Mouse (Mus musculus) CH12.LX (cell line): ENCODE measurements around the gene Prkg1. TPM values are rescaled to one million over a fixed set of nuclear protein-coding genes. Genes with fewer than 3 reads are reported as not detected.

Experiments used
- DNase-seq: peaks from one replicate; pipeline ENCODE4 v3.0.0-alpha.2; 2013; ENCODE audit errors: extremely low read depth
- H3K27ac ChIP-seq: 2 replicates; pipeline ENCODE4 v1.5.1; 2012; ENCODE audit warnings: low read depth, mild to moderate bottlenecking, control low read depth, moderate library complexity; ENCODE audit not compliant: insufficient read depth
- H3K27me3 ChIP-seq: replicated peaks from 2 replicates; pipeline ENCODE3; 2012; ENCODE audit warnings: inconsistent platforms
- H3K36me3 ChIP-seq, 2 experiments: replicated peaks in 1 of 2; 2 replicates each; pipeline versions ENCODE3 to v1.6.1; 2012; ENCODE audit warnings: inconsistent platforms in 1 of 2, low read length in 1 of 2, mild to moderate bottlenecking in 1 of 2, mixed read lengths in 1 of 2, moderate library complexity in 1 of 2; ENCODE audit not compliant: control insufficient read depth in 1 of 2, insufficient read depth in 1 of 2
- H3K4me1 ChIP-seq, 2 experiments: 2 replicates each; pipeline ENCODE4 v1.6.1; 2012; ENCODE audit warnings: inconsistent platforms in 1 of 2, moderate library complexity in 1 of 2; ENCODE audit not compliant: insufficient read depth in 2 of 2, control insufficient read depth in 1 of 2
- H3K4me2 ChIP-seq: 2 replicates; pipeline ENCODE4 v1.6.1; 2012; ENCODE audit warnings: low read depth, mild to moderate bottlenecking, control low read depth; ENCODE audit not compliant: poor library complexity, insufficient read depth, severe bottlenecking
- H3K4me3 ChIP-seq, 3 experiments: fragments of 150-350 bp in 1 of 3; sonication (generic) in 1 of 3; replicated peaks in 1 of 3; 2 replicates each; pipeline versions ENCODE3 to v1.5.1; 2011 to 2012; ENCODE audit warnings: low read depth in 2 of 3, low read length in 2 of 3, mild to moderate bottlenecking in 2 of 3, moderate library complexity in 2 of 3, control low read depth in 1 of 3, improper control_type of control experiment in 1 of 3, inconsistent platforms in 1 of 3, mixed read lengths in 1 of 3; ENCODE audit not compliant: poor library complexity in 1 of 3
- H3K79me2 ChIP-seq: replicated peaks from 2 replicates; pipeline ENCODE4 v1.6.1; 2012; ENCODE audit warnings: mild to moderate bottlenecking, moderate library complexity; ENCODE audit not compliant: control insufficient read depth, poor library complexity, insufficient read depth, severe bottlenecking; ENCODE audit errors: extremely low read depth
- H3K9ac ChIP-seq: 2 replicates; pipeline ENCODE4 v1.6.1; 2012; ENCODE audit warnings: low read depth, mild to moderate bottlenecking, control low read depth, moderate library complexity; ENCODE audit not compliant: insufficient read depth
- H3K9me3 ChIP-seq: replicated peaks from 2 replicates; pipeline ENCODE3; 2012; ENCODE audit warnings: low read length, inconsistent platforms, mixed read lengths
- BHLHE40 ChIP-seq: IDR thresholded peaks from 2 replicates; pipeline ENCODE4 v1.6.1; 2011; ENCODE audit warnings: mild to moderate bottlenecking, low read depth, low read length, improper control_type of control experiment
- CHD1 ChIP-seq: IDR thresholded peaks from 2 replicates; pipeline ENCODE4 v1.6.1; 2012; ENCODE audit warnings: low read depth, low read length, improper control_type of control experiment, inconsistent platforms
- CHD2 ChIP-seq: IDR thresholded peaks from 2 replicates; pipeline ENCODE4 v1.6.1; 2011; ENCODE audit warnings: low read length, improper control_type of control experiment
- CTCF ChIP-seq, 2 experiments: IDR thresholded peaks in 1 of 2; conservative IDR thresholded peaks in 1 of 2; 2 replicates each; pipeline ENCODE4 v1.5.1; 2011 to 2012; ENCODE audit warnings: low read depth in 2 of 2, low read length in 2 of 2, improper control_type of control experiment in 1 of 2, inconsistent platforms in 1 of 2, mild to moderate bottlenecking in 1 of 2, moderate library complexity in 1 of 2
- E2F4 ChIP-seq: IDR thresholded peaks from 2 replicates; pipeline ENCODE4 v1.6.1; 2011; ENCODE audit warnings: low read depth, low read length, improper control_type of control experiment; ENCODE audit not compliant: insufficient replicate concordance
- ELF1 ChIP-seq: IDR thresholded peaks from 2 replicates; pipeline ENCODE4 v1.6.1; 2014; ENCODE audit warnings: low read depth, mild to moderate bottlenecking, inconsistent platforms, low read length, improper control_type of control experiment
- GABPA ChIP-seq: IDR thresholded peaks from 2 replicates; pipeline ENCODE4 v1.6.1; 2012; ENCODE audit warnings: low read depth, low read length, improper control_type of control experiment, inconsistent platforms; ENCODE audit not compliant: insufficient replicate concordance
- HCFC1 ChIP-seq: IDR thresholded peaks from 2 replicates; pipeline ENCODE4 v1.6.1; 2012; ENCODE audit warnings: low read depth, mild to moderate bottlenecking, inconsistent platforms, low read length, improper control_type of control experiment
- JUN ChIP-seq: IDR thresholded peaks from 2 replicates; pipeline ENCODE4 v1.6.1; 2011; ENCODE audit warnings: low read depth, mild to moderate bottlenecking, low read length, improper control_type of control experiment, moderate library complexity; ENCODE audit not compliant: insufficient read depth
- KAT2A ChIP-seq: IDR thresholded peaks from 2 replicates; pipeline ENCODE4 v1.6.1; 2012; ENCODE audit warnings: low read length, improper control_type of control experiment, inconsistent platforms; ENCODE audit not compliant: insufficient replicate concordance
- MAX ChIP-seq: IDR thresholded peaks from 2 replicates; pipeline ENCODE4 v1.6.1; 2011; ENCODE audit warnings: low read length, improper control_type of control experiment
- MAZ ChIP-seq: IDR thresholded peaks from 2 replicates; pipeline ENCODE4 v1.6.1; 2012; ENCODE audit warnings: low read depth, mild to moderate bottlenecking, inconsistent platforms, low read length, improper control_type of control experiment, moderate library complexity
- MXI1 ChIP-seq: IDR thresholded peaks from 2 replicates; pipeline ENCODE4 v1.6.1; 2011; ENCODE audit warnings: mild to moderate bottlenecking, low read depth, low read length, improper control_type of control experiment
- MYC ChIP-seq: IDR thresholded peaks from 2 replicates; pipeline ENCODE4 v1.6.1; 2011; ENCODE audit warnings: low read depth, mild to moderate bottlenecking, improper control_type of control experiment, low read length
- NRF1 ChIP-seq: IDR thresholded peaks from 2 replicates; pipeline ENCODE4 v1.6.1; 2014; ENCODE audit warnings: low read depth, mild to moderate bottlenecking, inconsistent platforms, low read length, improper control_type of control experiment, moderate library complexity
- PAX5 ChIP-seq: IDR thresholded peaks from 2 replicates; pipeline ENCODE4 v1.6.1; 2012; ENCODE audit warnings: low read length, inconsistent platforms, mixed read lengths
- POLR2A ChIP-seq: IDR thresholded peaks from 2 replicates; pipeline ENCODE4 v1.6.1; 2011; ENCODE audit warnings: low read depth, mild to moderate bottlenecking, improper control_type of control experiment, low read length
- POLR2AphosphoS2 ChIP-seq: IDR thresholded peaks from 2 replicates; pipeline ENCODE4 v1.6.1; 2011; ENCODE audit warnings: low read depth, low read length, improper control_type of control experiment
- RAD21 ChIP-seq: IDR thresholded peaks from 2 replicates; pipeline ENCODE4 v1.6.1; 2011; ENCODE audit warnings: low read depth, mild to moderate bottlenecking, low read length, improper control_type of control experiment, moderate library complexity
- RCOR1 ChIP-seq: conservative IDR thresholded peaks from 2 replicates; pipeline ENCODE4 v1.6.1; 2012; ENCODE audit warnings: low read depth, mild to moderate bottlenecking, inconsistent platforms, low read length, improper control_type of control experiment
- TBP ChIP-seq: conservative IDR thresholded peaks from 2 replicates; pipeline ENCODE4 v1.6.1; 2011; ENCODE audit warnings: low read depth, low read length, improper control_type of control experiment
- TCF12 ChIP-seq: IDR thresholded peaks from 2 replicates; pipeline ENCODE4 v1.6.1; 2014; ENCODE audit warnings: low read depth, mild to moderate bottlenecking, inconsistent platforms, low read length, improper control_type of control experiment
- UBTF ChIP-seq: IDR thresholded peaks from 2 replicates; pipeline ENCODE4 v1.6.1; 2012; ENCODE audit warnings: low read depth, mild to moderate bottlenecking, inconsistent platforms, low read length, improper control_type of control experiment, moderate library complexity
- USF1 ChIP-seq: IDR thresholded peaks from 2 replicates; pipeline ENCODE4 v1.6.1; 2014; ENCODE audit warnings: low read depth, mild to moderate bottlenecking, inconsistent platforms, low read length, improper control_type of control experiment
- USF2 ChIP-seq: conservative IDR thresholded peaks from 2 replicates; pipeline ENCODE4 v1.6.1; 2011; ENCODE audit warnings: low read depth, low read length, improper control_type of control experiment
- ZC3H11A ChIP-seq: IDR thresholded peaks from 2 replicates; pipeline ENCODE4 v1.6.1; 2012; ENCODE audit warnings: low read depth, mild to moderate bottlenecking, inconsistent platforms, low read length, improper control_type of control experiment
- ZMIZ1 ChIP-seq: IDR thresholded peaks from 2 replicates; pipeline ENCODE4 v1.6.1; 2012; ENCODE audit warnings: low read depth, mild to moderate bottlenecking, inconsistent platforms, low read length, improper control_type of control experiment
- dilution Hi-C: fragments of 300-500 bp; cut with MboI; formaldehyde crosslinking; loops from 2 replicates; pipeline ENCODE4 v1.14.3; 2020; ENCODE audit warnings: low sequenced_read_pairs; ENCODE audit not compliant: extremely low pct_unique_long_range_greater_than_20kb, extremely low pct_ligation_motif_present
- in situ Hi-C: fragments of 300-500 bp; cut with MboI; formaldehyde crosslinking; loops from 3 replicates; pipeline ENCODE4 v1.14.3; 2019; ENCODE audit warnings: low sequenced_read_pairs, low pct_ligation_motif_present, low pct_unique_long_range_greater_than_20kb, mixed read lengths
- polyA plus RNA-seq: library from polyadenylated mRNA; unstranded; fragments of >175 nt; gene quantifications from 2 replicates; pipeline ENCODE4 v1.2.1, GENCODE M21; 2012; ENCODE audit warnings: low read depth; ENCODE audit not compliant: insufficient read length
- total RNA-seq, 2 experiments: library from RNA; depleted of rRNA; stranded (reverse); fragments of 300-350 nt in 1 of 2; fragments of >200 nt in 1 of 2; gene quantifications; 2 replicates each; pipeline ENCODE4 v1.2.3; 2012 to 2014

Gene Prkg1
- total and polyA plus RNA-seq, 3 experiments: not detected

- no peaks in the 10 kb centered on the region for H3K27me3 ChIP-seq
- dilution Hi-C loops: no loop called here
- H3K79me2 ChIP-seq: no peaks in the 10 kb centered on the region
Observed at GRCm38 (mm10) chr19:30833045-30833651, 931.7 kb downstream of the Prkg1 start.

DNA sequence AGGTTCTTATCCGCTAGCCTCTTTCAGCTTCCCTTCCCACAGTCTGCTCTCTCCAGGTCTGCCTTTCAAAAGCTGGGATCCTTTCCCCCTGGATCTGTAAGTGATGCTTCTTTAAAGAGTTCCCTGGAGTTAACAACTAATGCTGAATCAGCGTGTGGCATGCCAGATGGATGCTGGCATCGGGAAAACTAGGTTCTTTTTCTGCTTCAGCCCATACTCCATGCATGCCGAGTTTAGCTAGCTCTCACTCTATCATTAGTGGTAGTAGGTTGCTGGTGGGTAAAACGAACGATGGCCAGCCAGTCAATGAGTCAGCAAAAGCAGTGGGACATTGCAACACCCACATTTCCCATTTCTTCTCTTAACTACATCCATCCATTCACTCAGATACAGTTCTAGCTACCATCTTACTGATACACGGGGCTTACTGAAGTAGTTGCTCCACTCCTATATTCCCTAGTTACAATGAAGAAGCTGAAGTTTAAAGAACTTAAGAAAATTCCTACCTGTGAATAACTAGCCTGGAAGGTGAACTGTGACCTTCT, 935.5 kb downstream of the Prkg1 start:
- dilution Hi-C loops: no loop called here
- no peak for DNase-seq
- Histone ChIP-seq H3K9ac (no peak overlapping the region), H3K36me3 (no peaks in the 10 kb centered on the region), H3K27me3 (no peaks in the 10 kb centered on the region), H3K4me2 (no peak overlapping the region), H3K4me1 (no peaks in the 10 kb centered on the region), H3K4me3 (no peak overlapping the region), H3K27ac (no peak overlapping the region), H3K9me3 (no peaks in the 10 kb centered on the region), H3K79me2 (no peaks in the 10 kb centered on the region)
- in situ Hi-C loops: no loop called here
- TF ChIP-seq CHD2: no peak
- TF ChIP-seq GABPA: no peak
- no peak for TF ChIP-seq USF1
- no peak for TF ChIP-seq ZMIZ1
- no peak for TF ChIP-seq JUN
- no peak for TF ChIP-seq RCOR1
- no peak for TF ChIP-seq MXI1
- TF ChIP-seq TBP: no peak
- no peak for TF ChIP-seq BHLHE40
- no peak for TF ChIP-seq POLR2A
- no peak for TF ChIP-seq UBTF
- TF ChIP-seq NRF1: no peak
- TF ChIP-seq RAD21: no peak
- no peak for TF ChIP-seq E2F4
- TF ChIP-seq ELF1: no peak
- no peak for TF ChIP-seq MAZ
- TF ChIP-seq CTCF (conservative IDR thresholded peaks at IDR 0.05 in 1 of 2, IDR thresholded peaks at IDR 0.05 in 1 of 2; ENCODE audit: low read depth in 2 of 2, low read length in 2 of 2): no peak

More at GRCm38 (mm10) chr19:30833045-30833651, 931.7 kb downstream of the Prkg1 start:
- Histone ChIP-seq H3K9ac (no peak overlapping the region), H3K27ac (no peak overlapping the region), H3K9me3 (no peaks in the 10 kb centered on the region), H3K36me3 (no peaks in the 10 kb centered on the region), H3K4me1 (no peaks in the 10 kb centered on the region), H3K4me3 (no peak overlapping the region)
- TF ChIP-seq ZC3H11A: no peak
- TF ChIP-seq POLR2AphosphoS2: no peak
- no peak for TF ChIP-seq MAX
- no peak for TF ChIP-seq CHD1
- no peak for TF ChIP-seq PAX5
- no peak for TF ChIP-seq RCOR1
- no peak for TF ChIP-seq MAZ
- no peak for TF ChIP-seq ELF1
- TF ChIP-seq MYC: no peak
- no peak for TF ChIP-seq RAD21
- no peak for TF ChIP-seq KAT2A
- TF ChIP-seq E2F4: no peak
- no peak for TF ChIP-seq USF2
- TF ChIP-seq HCFC1: no peak
- no peak for TF ChIP-seq TCF12
- TF ChIP-seq, all 38 proteins: peak for 0
- in situ Hi-C loops: no loop called here
- no peak overlapping the region for H3K4me2 ChIP-seq
- DNase-seq: no peak
